In the genomic region with DNA sequence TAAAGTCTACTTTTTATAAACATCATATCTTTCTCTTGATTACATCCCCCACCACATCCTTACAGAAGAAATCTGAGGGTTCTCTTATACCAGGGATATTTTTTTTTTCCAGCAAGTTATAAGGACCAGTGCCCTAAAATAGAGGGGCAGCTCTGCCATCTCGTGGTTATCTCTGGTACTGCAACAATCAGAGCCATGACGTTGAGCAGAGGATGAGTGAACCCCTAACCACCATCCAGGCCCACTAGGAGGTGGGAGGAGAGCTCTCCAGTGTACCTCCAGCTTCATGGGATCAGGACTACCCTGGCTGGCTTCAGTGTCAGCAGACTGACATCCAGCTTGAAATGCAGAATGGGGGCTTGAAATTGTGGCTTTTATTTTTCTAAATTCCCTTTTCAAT, we compare ENCODE assay signal across 8 mouse cellular contexts.
DNase-seq lines count a peak whose midpoint lies in the region; ATAC-seq and TF ChIP-seq lines count a peak whose summit lies in the region.

No protein-coding gene starts in this region.

- no peaks in the 10 kb centered on the region for H3K4me1 ChIP-seq in midbrain, embryonic 14.5 days (ENCODE audit: control insufficient read depth, insufficient read depth, low read length)
- no peaks in the 10 kb centered on the region for H3K4me1 ChIP-seq in testis, adult 2 months (ENCODE audit: control insufficient read depth, insufficient read depth, low read length)

- H3K9ac ChIP-seq in midbrain, embryonic 14.5 days (replicated peaks; ENCODE audit: low read length) = no peak overlapping the region

- H3K9me3 ChIP-seq in midbrain, embryonic 14.5 days (ENCODE audit: control insufficient read depth, low read length) = no peaks in the 10 kb centered on the region

- intact Hi-C loops in gastrocnemius, adult 2 months (cut with DNase I) = loop anchor here (1.0 kb wide), 1 partner anchor 395 kb away; no protein-coding TSS in a partner anchor
- intact Hi-C loops in gastrocnemius, postnatal 36 days (cut with DNase I) = loop anchor here (2.0 kb wide), 1 partner anchor 397 kb away; no protein-coding TSS in a partner anchor

- no peak overlapping the region for H3K4me2 ChIP-seq in midbrain, embryonic 14.5 days (ENCODE audit: low read length)

- no peaks in the 10 kb centered on the region for H3K36me3 ChIP-seq in midbrain, embryonic 14.5 days (ENCODE audit: control insufficient read depth, insufficient read depth, low read length)
- H3K36me3 ChIP-seq in testis, adult 2 months (ENCODE audit: control insufficient read depth, insufficient read depth, low read length) = no peaks in the 10 kb centered on the region

- 0% methylated on average over 2 of the region's 2 CpGs for WGBS in midbrain, embryonic 14.5 days

- no peak for TF ChIP-seq POLR2A in testis, adult 2 months (IDR thresholded peaks at IDR 0.05; ENCODE audit: control insufficient read depth, low read depth, low read length)

- TF ChIP-seq CTCF in gastrocnemius, adult 2 months (IDR thresholded peaks at IDR 0.05) = peak; percentile 76
- peak; percentile 71; the same call in 1 of the 2 replicates for TF ChIP-seq CTCF in testis, adult 2 months (IDR thresholded peaks at IDR 0.05; ENCODE audit: control insufficient read depth, insufficient read depth, insufficient replicate concordance, low read depth, low read length)

- peak; percentile 31 for DNase-seq in gastrocnemius, adult 2 months
- DNase-seq in gastrocnemius, postnatal 36 days = no peak
- peak; percentile 39 for DNase-seq in WW6 (ENCODE audit: low read depth, low spot score)
- DNase-seq in cerebellum, postnatal 36 days = peak; percentile 71 to 84
- peak; percentile 26 for DNase-seq in left cerebral cortex, adult 11 months (ENCODE audit: low spot score)
- DNase-seq in midbrain, embryonic 14.5 days = peak; percentile 88

- ATAC-seq in hematopoietic stem cell, adult 5-6 weeks (replicated peaks in 1 of 2; ENCODE audit: insufficient read depth in 1 of 2, low FRiP score in 2 of 2, low TSS enrichment in 1 of 2, low read depth in 1 of 2, poor library complexity in 2 of 2, severe bottlenecking in 2 of 2) = peak; percentile 47 to 64; a peak in 2 of 4 replicates
- no peak for ATAC-seq in midbrain, embryonic 14.5 days (ENCODE audit: low FRiP score, low TSS enrichment)

- H3K4me3 ChIP-seq in gastrocnemius, adult 2 months = no peak overlapping the region
- no peak overlapping the region for H3K4me3 ChIP-seq in midbrain, embryonic 14.5 days (replicated peaks; ENCODE audit: low read depth, low read length)
- H3K4me3 ChIP-seq in testis, adult 2 months (ENCODE audit: control insufficient read depth, low read depth, low read length) = no peak overlapping the region

- no peaks in the 10 kb centered on the region for H3K27me3 ChIP-seq in midbrain, embryonic 14.5 days (ENCODE audit: control insufficient read depth, insufficient read depth, low read length)
- no peaks in the 10 kb centered on the region for H3K27me3 ChIP-seq in testis, adult 2 months (ENCODE audit: control insufficient read depth, insufficient read depth, low read length)

- H3K27ac ChIP-seq in gastrocnemius, adult 2 months = no peak overlapping the region
- H3K27ac ChIP-seq in midbrain, embryonic 14.5 days (replicated peaks; ENCODE audit: low read depth, low read length) = no peak overlapping the region
- no peak overlapping the region for H3K27ac ChIP-seq in testis, adult 2 months (ENCODE audit: control insufficient read depth, insufficient read depth, low read depth, low read length)

Comparison
In these comparisons a context has a peak if more than half of its experiments do, and no peak if none do; other contexts are left out.
1. DNase-seq: peak in gastrocnemius, adult 2 months (single experiment), WW6 (single experiment), cerebellum, postnatal 36 days (2 of 2), left cerebral cortex, adult 11 months (single experiment) and midbrain, embryonic 14.5 days (single experiment); none in gastrocnemius, postnatal 36 days (0 of 2).